Mouse (Mus musculus) bone marrow, adult 2 months (tissue): Measurements from ENCODE around the gene Ccdc190. TPM values are rescaled to one million over a fixed set of nuclear protein-coding genes. Genes with fewer than 3 reads are reported as not detected.

Experiments
- H3K27ac ChIP-seq: fragments of 200-500 bp; 2 replicates; pipeline ENCODE4 v1.5.1; 2012; ENCODE audit warnings: low read depth, mild to moderate bottlenecking, control low read depth, inconsistent platforms, low read length; ENCODE audit not compliant: control insufficient read depth, poor library complexity, insufficient read depth
- H3K4me1 ChIP-seq: fragments of 200-500 bp; 2 replicates; pipeline ENCODE4 v1.6.1; 2011; ENCODE audit warnings: low read length; ENCODE audit not compliant: control insufficient read depth, insufficient read depth
- H3K4me3 ChIP-seq: fragments of 200-500 bp; replicated peaks from 2 replicates; pipeline ENCODE3; 2011; ENCODE audit warnings: mild to moderate bottlenecking, low read depth, low read length, control low read depth; ENCODE audit not compliant: control insufficient read depth
- CTCF ChIP-seq: fragments of 200-500 bp; IDR thresholded peaks from 2 replicates; pipeline ENCODE4 v1.5.1; 2011; ENCODE audit warnings: low read length, control low read depth; ENCODE audit not compliant: control insufficient read depth, insufficient read depth
- POLR2A ChIP-seq: fragments of 200-500 bp; IDR thresholded peaks from 2 replicates; pipeline ENCODE4 v1.6.1; 2011; ENCODE audit warnings: low read depth, mild to moderate bottlenecking, control low read depth, low read length, borderline replicate concordance; ENCODE audit not compliant: control insufficient read depth
- WGBS: fragments of 180-500 bp; shearing (Covaris S2); methylation state at CpG from one replicate; pipeline ENCODE4 v1.1.7; 2018; 5-methylcytosine and 5-hydroxymethylcytosine counted together
- polyA plus RNA-seq: library from polyadenylated mRNA; stranded (reverse); fragments of >200 nt; gene quantifications from 2 replicates; pipeline ENCODE4 v1.2.4, GENCODE M21; 2011; ENCODE audit warnings: low replicate concordance; ENCODE audit not compliant: missing spikeins, insufficient read depth, insufficient read length

Gene Ccdc190
- polyA plus RNA-seq, 1 experiment: not detected

GRCm38 (mm10) chr1:169946004-169946403 lies 17.6 kb downstream of the Ccdc190 start:
- TF ChIP-seq POLR2A: no peak
- no peak for TF ChIP-seq CTCF
- 58% methylated on average over 3 of the region's 3 CpGs for WGBS

GRCm38 (mm10) chr1:169947654-169948053 lies 19.2 kb downstream of the Ccdc190 start:
- 63% methylated on average over 6 of the region's 6 CpGs for WGBS
- no peak overlapping the region for H3K4me3 ChIP-seq
- no peaks in the 10 kb centered on the region for H3K4me1 ChIP-seq
- 0 out of 2 replicates have a peak, but pooled peaks have one; percentile 9 for TF ChIP-seq CTCF
- TF ChIP-seq POLR2A: no peak
- no peak overlapping the region for H3K27ac ChIP-seq

More at GRCm38 (mm10) chr1:169946004-169946403, 17.6 kb downstream of the Ccdc190 start:
- Histone ChIP-seq H3K4me3 (no peak overlapping the region), H3K27ac (no peak overlapping the region), H3K4me1 (no peaks in the 10 kb centered on the region)

- no peak for TF ChIP-seq CTCF
- no peak for TF ChIP-seq POLR2A
- Histone ChIP-seq H3K4me1 (no peaks in the 10 kb centered on the region), H3K4me3 (no peak overlapping the region), H3K27ac (no peak overlapping the region)
- WGBS: 85% methylated on average over 7 of the region's 7 CpGs
These were observed 19.8 kb downstream of the Ccdc190 start for GRCm38 (mm10) chr1:169948280-169948679.

GRCm38 (mm10) chr1:169948866-169949265 lies 20.4 kb downstream of the Ccdc190 start:
- no peak overlapping the region for H3K27ac ChIP-seq
- 87% methylated on average over 7 of the region's 7 CpGs for WGBS
- no peak for TF ChIP-seq CTCF
- no peak for TF ChIP-seq POLR2A
- H3K4me3 ChIP-seq: no peak overlapping the region
- H3K4me1 ChIP-seq: no peaks in the 10 kb centered on the region

GRCm38 (mm10) chr1:169949981-169950380 lies 21.5 kb downstream of the Ccdc190 start:
- Histone ChIP-seq H3K4me3 (no peak overlapping the region), H3K4me1 (no peaks in the 10 kb centered on the region), H3K27ac (no peak overlapping the region)
- TF ChIP-seq CTCF: no peak
- no peak for TF ChIP-seq POLR2A
- 82% methylated on average over 7 of the region's 7 CpGs for WGBS

GRCm38 (mm10) chr1:169950651-169951050 lies 22.2 kb downstream of the Ccdc190 start:
- no peak for TF ChIP-seq POLR2A
- peak; percentile 36 for TF ChIP-seq CTCF
- Histone ChIP-seq H3K4me1 (no peaks in the 10 kb centered on the region), H3K4me3 (no peak overlapping the region), H3K27ac (no peak overlapping the region)
- 82% methylated on average over 4 of the region's 4 CpGs for WGBS

- no peak overlapping the region for H3K27ac ChIP-seq
- TF ChIP-seq CTCF (no peak), POLR2A (no peak)
- WGBS: 93% methylated on average over 6 of the region's 6 CpGs
- H3K4me3 ChIP-seq: no peak overlapping the region
- H3K4me1 ChIP-seq: no peaks in the 10 kb centered on the region
These were observed 23.1 kb downstream of the Ccdc190 start for GRCm38 (mm10) chr1:169951561-169951960.

GRCm38 (mm10) chr1:169952636-169953035 lies 24.2 kb downstream of the Ccdc190 start:
- Histone ChIP-seq H3K4me1 (no peaks in the 10 kb centered on the region), H3K27ac (no peak overlapping the region), H3K4me3 (no peak overlapping the region)
- TF ChIP-seq CTCF: no peak
- TF ChIP-seq POLR2A: no peak
- 88% methylated on average over 10 of the region's 10 CpGs for WGBS

GRCm38 (mm10) chr1:169953106-169953505 lies 24.7 kb downstream of the Ccdc190 start:
- no peak for TF ChIP-seq POLR2A
- TF ChIP-seq CTCF: no peak
- Histone ChIP-seq H3K4me3 (no peak overlapping the region), H3K4me1 (no peaks in the 10 kb centered on the region), H3K27ac (no peak overlapping the region)
- 91% methylated on average over 10 of the region's 10 CpGs for WGBS
